Mouse (Mus musculus): ENCODE results near the gene Pla2g2f. TPM values are rescaled to one million over a fixed set of nuclear protein-coding genes. Genes with fewer than 3 reads are reported as not detected.

Gene Pla2g2f
- polyA plus RNA-seq, 1 experiment from 2014 or later = 0.16 TPM

DNA sequence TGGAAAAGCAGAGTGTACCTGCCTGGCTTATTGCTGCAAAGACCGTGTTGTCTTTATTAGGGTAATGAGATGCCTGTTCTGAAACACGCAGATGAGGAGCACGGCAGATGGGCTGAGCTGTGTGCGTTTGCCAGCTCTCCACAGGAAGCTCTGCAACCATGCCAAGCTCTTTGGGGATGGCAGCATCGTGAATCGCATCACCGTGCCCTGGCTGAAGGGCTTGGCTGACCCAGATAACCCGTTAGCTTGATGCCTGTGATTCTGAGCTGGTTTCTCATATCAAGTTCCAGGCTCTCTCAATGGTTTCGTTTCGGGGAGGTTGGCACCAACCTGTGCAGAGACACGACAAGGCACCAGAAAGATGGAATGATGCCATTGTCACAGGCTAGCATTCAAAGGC, 46.8 kb downstream of the Pla2g2f start:
- Histone ChIP-seq H3K9ac (replicated peaks; ENCODE audit: low read depth, low read length) (no peak overlapping the region), H3K4me3 (ENCODE audit: low read depth, low read length) (no peak overlapping the region), H3K27ac (ENCODE audit: low read length) (no peak overlapping the region), H3K4me2 (replicated peaks; ENCODE audit: low read depth, low read length) (no peak overlapping the region), H3K36me3 (ENCODE audit: control insufficient read depth, insufficient read depth, low read length) (no peaks in the 10 kb centered on the region), H3K27me3 (ENCODE audit: control insufficient read depth, insufficient read depth, low read length) (no peaks in the 10 kb centered on the region), H3K9me3 (ENCODE audit: control insufficient read depth, low read depth, low read length) (no peaks in the 10 kb centered on the region), H3K4me1 (ENCODE audit: control insufficient read depth, insufficient read depth, low read length) (no peaks in the 10 kb centered on the region)
- no peak for ATAC-seq (ENCODE audit: insufficient number of reproducible peaks, insufficient read depth, low FRiP score, low read depth)
- 88% methylated on average over 11 of the region's 11 CpGs for WGBS

DNA sequence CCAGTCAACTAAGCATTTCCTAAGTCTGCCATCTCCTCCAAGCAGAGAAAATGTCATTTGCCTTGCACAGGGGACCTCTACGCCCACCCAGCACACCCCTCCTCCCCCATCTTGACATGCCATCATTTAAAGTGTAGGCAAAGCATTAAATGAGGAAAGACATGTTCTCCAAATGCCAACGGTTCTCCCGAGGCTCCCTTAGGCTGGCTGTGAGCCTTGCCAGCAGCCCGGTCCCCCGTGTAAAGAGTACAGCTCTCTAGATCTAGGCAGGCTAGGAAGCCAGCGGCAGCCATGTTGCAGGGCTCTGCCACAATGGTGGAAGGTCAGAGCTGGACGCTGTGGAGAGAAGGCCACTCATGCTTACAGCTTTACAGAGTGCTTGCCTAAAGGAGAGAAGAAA, 47.5 kb downstream of the Pla2g2f start:
- Histone ChIP-seq H3K4me3 (ENCODE audit: low read depth, low read length) (no peak overlapping the region), H3K9me3 (ENCODE audit: control insufficient read depth, low read depth, low read length) (no peaks in the 10 kb centered on the region), H3K27me3 (ENCODE audit: control insufficient read depth, insufficient read depth, low read length) (no peaks in the 10 kb centered on the region), H3K4me1 (ENCODE audit: control insufficient read depth, insufficient read depth, low read length) (no peaks in the 10 kb centered on the region), H3K36me3 (ENCODE audit: control insufficient read depth, insufficient read depth, low read length) (no peaks in the 10 kb centered on the region), H3K9ac (replicated peaks; ENCODE audit: low read depth, low read length) (no peak overlapping the region), H3K27ac (ENCODE audit: low read length) (no peak overlapping the region), H3K4me2 (replicated peaks; ENCODE audit: low read depth, low read length) (no peak overlapping the region)
- 77% methylated on average over 7 of the region's 7 CpGs for WGBS
- ATAC-seq (ENCODE audit: insufficient number of reproducible peaks, insufficient read depth, low FRiP score, low read depth) = no peak

DNA sequence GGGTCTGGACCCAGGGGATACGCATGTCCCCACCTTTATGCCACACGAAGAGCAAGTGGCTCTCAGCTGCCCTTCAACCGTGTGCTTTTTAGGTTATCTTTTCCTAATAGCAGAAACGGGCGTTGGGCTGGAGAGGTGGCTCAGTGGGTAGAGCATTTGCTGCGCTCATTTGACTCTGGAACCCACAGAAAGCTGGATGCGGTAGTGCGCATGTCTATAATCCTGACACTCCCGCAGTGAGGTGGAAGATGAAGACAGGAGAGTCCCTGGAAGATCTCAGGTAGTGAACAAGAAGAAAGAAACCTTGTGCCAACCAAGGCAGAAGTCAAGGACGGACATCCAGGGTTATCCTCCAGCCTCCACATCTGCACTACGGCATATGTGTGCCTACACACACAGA, 48.2 kb downstream of the Pla2g2f start:
- H3K4me2 ChIP-seq (replicated peaks; ENCODE audit: low read depth, low read length) = no peak overlapping the region
- no peak overlapping the region for H3K27ac ChIP-seq (ENCODE audit: low read length)
- no peaks in the 10 kb centered on the region for H3K9me3 ChIP-seq (ENCODE audit: control insufficient read depth, low read depth, low read length)
- H3K27me3 ChIP-seq (ENCODE audit: control insufficient read depth, insufficient read depth, low read length) = no peaks in the 10 kb centered on the region
- WGBS = 82% methylated on average over 11 of the region's 11 CpGs
- H3K4me3 ChIP-seq (ENCODE audit: low read depth, low read length) = no peak overlapping the region
- H3K36me3 ChIP-seq (ENCODE audit: control insufficient read depth, insufficient read depth, low read length) = no peaks in the 10 kb centered on the region
- H3K9ac ChIP-seq (replicated peaks; ENCODE audit: low read depth, low read length) = no peak overlapping the region
- ATAC-seq (ENCODE audit: insufficient number of reproducible peaks, insufficient read depth, low FRiP score, low read depth) = no peak
- H3K4me1 ChIP-seq (ENCODE audit: control insufficient read depth, insufficient read depth, low read length) = no peaks in the 10 kb centered on the region

DNA sequence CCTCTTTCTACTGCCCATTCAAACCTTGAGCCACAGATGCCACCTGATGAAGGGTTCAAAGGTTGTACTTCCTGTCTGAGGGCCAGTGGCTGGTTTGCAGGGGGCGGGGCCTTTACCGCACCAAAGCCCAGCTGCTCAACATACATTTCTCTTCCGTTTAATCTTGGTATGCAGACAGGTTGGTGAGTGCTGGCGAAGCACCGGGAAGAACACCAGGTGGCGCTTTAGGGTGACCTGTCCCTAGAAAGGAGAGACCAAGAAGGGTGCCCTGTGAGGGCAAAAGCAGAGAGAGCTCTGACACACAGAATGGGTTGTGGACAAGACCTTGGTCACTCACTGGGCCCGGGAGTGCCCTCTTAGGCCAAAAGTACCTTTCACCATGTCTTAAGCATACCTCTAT, 48.8 kb downstream of the Pla2g2f start:
- Histone ChIP-seq H3K4me2 (replicated peaks; ENCODE audit: low read depth, low read length) (no peak overlapping the region), H3K9ac (replicated peaks; ENCODE audit: low read depth, low read length) (no peak overlapping the region), H3K4me1 (ENCODE audit: control insufficient read depth, insufficient read depth, low read length) (no peaks in the 10 kb centered on the region), H3K4me3 (ENCODE audit: low read depth, low read length) (no peak overlapping the region), H3K27ac (ENCODE audit: low read length) (no peak overlapping the region), H3K27me3 (ENCODE audit: control insufficient read depth, insufficient read depth, low read length) (no peaks in the 10 kb centered on the region), H3K36me3 (ENCODE audit: control insufficient read depth, insufficient read depth, low read length) (no peaks in the 10 kb centered on the region), H3K9me3 (ENCODE audit: control insufficient read depth, low read depth, low read length) (no peaks in the 10 kb centered on the region)
- 10% methylated on average over 7 of the region's 7 CpGs for WGBS
- 0 out of 2 replicates have a peak, but pooled peaks have one; percentile 33 for ATAC-seq (ENCODE audit: insufficient number of reproducible peaks, insufficient read depth, low FRiP score, low read depth)

DNA sequence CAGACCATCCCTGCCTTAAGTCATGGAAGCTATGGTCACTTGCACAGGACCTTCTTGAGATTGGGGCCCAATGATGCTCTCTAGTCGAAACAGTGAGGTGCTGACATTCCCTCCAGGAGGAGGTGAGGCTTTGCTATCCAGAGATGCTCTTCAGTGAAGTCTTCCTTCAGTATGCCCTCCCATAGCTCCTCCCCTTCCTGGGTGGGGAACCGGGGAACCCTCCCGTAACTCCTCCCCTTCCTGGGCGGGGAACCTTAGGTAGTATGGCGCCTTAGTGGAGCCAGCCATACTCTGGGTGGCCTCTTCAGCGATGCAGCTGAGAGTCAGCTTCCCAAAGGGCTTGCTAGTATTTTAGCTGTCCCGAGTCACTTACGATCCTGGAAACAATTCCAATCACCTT, 50.8 kb downstream of the Pla2g2f start:
- ATAC-seq (ENCODE audit: insufficient number of reproducible peaks, insufficient read depth, low FRiP score, low read depth) = no peak
- 95% methylated on average over 8 of the region's 8 CpGs for WGBS

DNA sequence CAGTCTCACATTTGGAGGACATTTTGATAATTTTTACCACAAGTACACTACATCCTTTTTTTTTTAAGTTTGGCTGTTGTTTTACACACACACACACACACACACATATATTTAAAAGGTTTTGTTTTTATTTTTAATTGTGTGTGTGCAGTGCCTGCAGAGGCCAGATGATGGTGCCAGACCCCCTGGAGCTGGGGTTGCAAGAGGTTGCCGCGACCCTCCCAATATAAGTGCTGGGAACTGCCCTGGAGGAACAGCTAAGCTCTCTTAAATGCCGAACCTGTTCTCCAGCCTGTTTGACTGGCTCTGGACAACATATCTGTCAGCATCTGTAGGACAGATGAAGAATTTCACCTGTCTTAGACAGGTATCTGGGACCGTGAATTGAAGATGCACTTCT, 53.3 kb downstream of the Pla2g2f start:
- 79% methylated on average over 4 of the region's 4 CpGs for WGBS
- Histone ChIP-seq H3K9me3 (ENCODE audit: control insufficient read depth, low read depth, low read length) (no peaks in the 10 kb centered on the region), H3K36me3 (ENCODE audit: control insufficient read depth, insufficient read depth, low read length) (no peaks in the 10 kb centered on the region), H3K4me3 (ENCODE audit: low read depth, low read length) (no peak overlapping the region), H3K4me1 (ENCODE audit: control insufficient read depth, insufficient read depth, low read length) (no peaks in the 10 kb centered on the region), H3K4me2 (replicated peaks; ENCODE audit: low read depth, low read length) (no peak overlapping the region), H3K27ac (ENCODE audit: low read length) (no peak overlapping the region), H3K9ac (replicated peaks; ENCODE audit: low read depth, low read length) (no peak overlapping the region), H3K27me3 (ENCODE audit: control insufficient read depth, insufficient read depth, low read length) (no peaks in the 10 kb centered on the region)
- no peak for ATAC-seq (ENCODE audit: insufficient number of reproducible peaks, insufficient read depth, low FRiP score, low read depth)

More for the DNA sequence above, 50.8 kb downstream of the Pla2g2f start:
- Histone ChIP-seq H3K4me1 (ENCODE audit: control insufficient read depth, insufficient read depth, low read length) (no peaks in the 10 kb centered on the region), H3K36me3 (ENCODE audit: control insufficient read depth, insufficient read depth, low read length) (no peaks in the 10 kb centered on the region), H3K9ac (replicated peaks; ENCODE audit: low read depth, low read length) (no peak overlapping the region), H3K27me3 (ENCODE audit: control insufficient read depth, insufficient read depth, low read length) (no peaks in the 10 kb centered on the region), H3K4me3 (ENCODE audit: low read depth, low read length) (no peak overlapping the region), H3K9me3 (ENCODE audit: control insufficient read depth, low read depth, low read length) (no peaks in the 10 kb centered on the region), H3K4me2 (replicated peaks; ENCODE audit: low read depth, low read length) (no peak overlapping the region), H3K27ac (ENCODE audit: low read length) (no peak overlapping the region)

DNA sequence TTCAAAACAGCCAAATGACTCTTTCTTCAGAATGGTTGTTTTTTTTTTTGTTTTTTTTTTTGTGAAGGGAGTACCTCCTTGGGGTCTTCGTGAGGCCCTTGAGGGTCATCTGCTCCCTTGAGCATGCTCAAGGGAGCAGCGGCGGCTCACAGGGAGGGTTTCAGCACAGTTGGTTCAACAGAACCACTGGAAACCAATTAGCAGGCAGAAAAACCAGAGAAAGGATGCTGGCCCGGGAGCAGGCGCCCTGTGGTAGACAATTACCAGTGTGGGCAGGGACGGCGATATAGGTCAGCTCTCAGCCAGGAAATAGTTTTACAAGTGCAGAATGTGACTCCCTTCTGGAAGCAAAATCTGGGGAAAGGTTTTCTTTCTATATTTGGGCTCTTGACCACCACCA, 53.8 kb downstream of the Pla2g2f start:
- H3K27ac ChIP-seq (ENCODE audit: low read length) = no peak overlapping the region
- 75% methylated on average over 7 of the region's 7 CpGs for WGBS
- H3K4me1 ChIP-seq (ENCODE audit: control insufficient read depth, insufficient read depth, low read length) = no peaks in the 10 kb centered on the region
- no peak overlapping the region for H3K4me3 ChIP-seq (ENCODE audit: low read depth, low read length)
- H3K9me3 ChIP-seq (ENCODE audit: control insufficient read depth, low read depth, low read length) = no peaks in the 10 kb centered on the region
- no peaks in the 10 kb centered on the region for H3K36me3 ChIP-seq (ENCODE audit: control insufficient read depth, insufficient read depth, low read length)
- no peak overlapping the region for H3K4me2 ChIP-seq (replicated peaks; ENCODE audit: low read depth, low read length)
- H3K27me3 ChIP-seq (ENCODE audit: control insufficient read depth, insufficient read depth, low read length) = no peaks in the 10 kb centered on the region
- ATAC-seq (ENCODE audit: insufficient number of reproducible peaks, insufficient read depth, low FRiP score, low read depth) = no peak
- no peak overlapping the region for H3K9ac ChIP-seq (replicated peaks; ENCODE audit: low read depth, low read length)

DNA sequence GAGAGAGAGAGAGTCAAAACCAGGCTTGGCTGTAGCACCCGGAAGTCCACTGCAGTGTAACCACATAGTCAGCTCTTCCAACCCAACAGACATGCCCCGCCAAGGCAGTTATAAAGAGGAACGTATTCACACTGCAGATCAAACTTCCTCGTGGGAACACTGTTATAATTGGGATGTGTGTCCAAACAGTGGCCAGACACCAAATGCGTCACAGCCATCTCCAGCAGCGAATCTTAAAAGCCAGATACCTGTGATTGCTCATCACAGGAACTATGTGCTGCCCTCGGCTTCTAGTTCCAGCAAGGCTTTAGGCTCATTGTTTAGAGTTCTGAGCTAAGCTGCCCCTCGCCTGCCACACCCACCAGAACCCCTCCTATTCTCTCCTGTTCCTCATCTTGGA, 54.9 kb downstream of the Pla2g2f start:
- H3K9me3 ChIP-seq (ENCODE audit: control insufficient read depth, low read depth, low read length) = no peaks in the 10 kb centered on the region
- no peaks in the 10 kb centered on the region for H3K27me3 ChIP-seq (ENCODE audit: control insufficient read depth, insufficient read depth, low read length)
- no peak overlapping the region for H3K27ac ChIP-seq (ENCODE audit: low read length)
- H3K36me3 ChIP-seq (ENCODE audit: control insufficient read depth, insufficient read depth, low read length) = no peaks in the 10 kb centered on the region
- H3K4me1 ChIP-seq (ENCODE audit: control insufficient read depth, insufficient read depth, low read length) = no peaks in the 10 kb centered on the region
- no peak for ATAC-seq (ENCODE audit: insufficient number of reproducible peaks, insufficient read depth, low FRiP score, low read depth)
- H3K4me2 ChIP-seq (replicated peaks; ENCODE audit: low read depth, low read length) = no peak overlapping the region
- H3K9ac ChIP-seq (replicated peaks; ENCODE audit: low read depth, low read length) = no peak overlapping the region
- WGBS = 68% methylated on average over 8 of the region's 8 CpGs
- no peak overlapping the region for H3K4me3 ChIP-seq (ENCODE audit: low read depth, low read length)

DNA sequence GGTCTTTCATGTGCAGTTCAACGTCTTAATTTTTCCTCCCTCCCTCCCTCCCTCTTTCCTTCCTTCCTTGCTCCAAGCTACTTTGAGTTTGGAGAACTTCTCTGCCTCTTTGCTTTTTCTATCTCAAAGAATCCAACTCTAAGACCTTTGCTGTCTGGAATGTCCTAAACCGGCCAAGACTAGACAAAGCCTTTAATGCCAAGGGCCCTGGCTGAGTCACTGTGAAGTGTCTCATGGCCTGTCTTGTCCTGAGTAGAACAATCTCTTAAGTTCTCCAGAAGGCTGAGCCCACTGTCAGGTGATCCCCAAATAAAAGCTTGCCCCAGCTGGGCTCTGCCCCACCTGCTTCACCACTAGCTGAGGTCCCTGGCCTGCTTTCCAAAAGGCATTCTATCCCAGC, 55.4 kb downstream of the Pla2g2f start:
- Histone ChIP-seq H3K27ac (ENCODE audit: low read length) (no peak overlapping the region), H3K4me3 (ENCODE audit: low read depth, low read length) (no peak overlapping the region), H3K27me3 (ENCODE audit: control insufficient read depth, insufficient read depth, low read length) (no peaks in the 10 kb centered on the region), H3K4me2 (replicated peaks; ENCODE audit: low read depth, low read length) (no peak overlapping the region), H3K9me3 (ENCODE audit: control insufficient read depth, low read depth, low read length) (no peaks in the 10 kb centered on the region), H3K9ac (replicated peaks; ENCODE audit: low read depth, low read length) (no peak overlapping the region), H3K36me3 (ENCODE audit: control insufficient read depth, insufficient read depth, low read length) (no peaks in the 10 kb centered on the region), H3K4me1 (ENCODE audit: control insufficient read depth, insufficient read depth, low read length) (no peaks in the 10 kb centered on the region)
- no peak for ATAC-seq (ENCODE audit: insufficient number of reproducible peaks, insufficient read depth, low FRiP score, low read depth)
- WGBS = 61% methylated on average over 2 of the region's 2 CpGs
